Mouse (Mus musculus) intestine, postnatal 0 days (tissue): ENCODE data around the gene Rnf115. TPM values are rescaled to one million over a fixed set of nuclear protein-coding genes. Genes with fewer than 3 reads are reported as not detected.

Experiments
- ATAC-seq: fragments of 200-750 bp; cut with Nextera tagmentation; 2 replicates; pipeline ENCODE4 v1.8.0; 2017; ENCODE audit warnings: mild to moderate bottlenecking, moderate TSS enrichment, moderate library complexity
- H3K27ac ChIP-seq: fragments of 300-500 bp; sonication (generic); 2 replicates; pipeline ENCODE4 v1.5.1; 2014; ENCODE audit warnings: mild to moderate bottlenecking, low read depth, low read length, moderate library complexity
- H3K27me3 ChIP-seq: fragments of 300-500 bp; sonication (generic); replicated peaks from 2 replicates; pipeline ENCODE4 v1.6.1; 2014; ENCODE audit warnings: low read length, mixed read lengths; ENCODE audit not compliant: control insufficient read depth, insufficient read depth
- H3K36me3 ChIP-seq: fragments of 300-500 bp; sonication (generic); 2 replicates; pipeline ENCODE4 v1.6.1; 2014; ENCODE audit warnings: mild to moderate bottlenecking, moderate library complexity; ENCODE audit not compliant: control insufficient read depth, insufficient read depth
- H3K4me1 ChIP-seq: fragments of 300-500 bp; sonication (generic); replicated peaks from 2 replicates; pipeline ENCODE4 v1.6.1; 2014; ENCODE audit warnings: antibody characterized with exemption, low read length, mixed read lengths; ENCODE audit not compliant: control insufficient read depth, insufficient read depth
- H3K4me2 ChIP-seq: fragments of 300-500 bp; sonication (generic); replicated peaks from 2 replicates; pipeline ENCODE4 v1.6.1; 2014; ENCODE audit warnings: low read depth, mild to moderate bottlenecking, moderate library complexity
- H3K4me3 ChIP-seq: fragments of 300-500 bp; sonication (generic); 2 replicates; pipeline ENCODE4 v1.5.1; 2014; ENCODE audit warnings: low read depth, low read length
- H3K9ac ChIP-seq: fragments of 300-500 bp; sonication (generic); 2 replicates; pipeline ENCODE4 v1.6.1; 2014; ENCODE audit warnings: mild to moderate bottlenecking, low read depth, low read length
- H3K9me3 ChIP-seq: fragments of 300-500 bp; sonication (generic); 2 replicates; pipeline ENCODE4 v1.6.1; 2016; ENCODE audit warnings: mixed run types; ENCODE audit not compliant: control insufficient read depth
- CTCF ChIP-seq: sonication (generic); IDR thresholded peaks from 2 replicates; pipeline ENCODE4 v1.5.1; 2016; ENCODE audit warnings: low read depth, mild to moderate bottlenecking, control low read depth, antibody characterized with exemption, moderate library complexity
- WGBS: fragments of 180-500 bp; shearing (Covaris S2); extraction: QIAGEN DNeasy Blood & Tissue Kit; methylation state at CpG from one replicate; pipeline ENCODE4 v1.1.7; 2014; 5-methylcytosine and 5-hydroxymethylcytosine counted together
- polyA plus RNA-seq: library from polyadenylated mRNA; unstranded; fragments of >200 nt; fragmentation: Nextera tagmentation; extraction: Ambion mirVana; gene quantifications from 2 replicates; pipeline ENCODE4 v1.2.1, GENCODE M21; 2015

The Rnf115 gene
- polyA plus RNA-seq, 1 experiment from 2014 or later = 58.7 TPM

DNA sequence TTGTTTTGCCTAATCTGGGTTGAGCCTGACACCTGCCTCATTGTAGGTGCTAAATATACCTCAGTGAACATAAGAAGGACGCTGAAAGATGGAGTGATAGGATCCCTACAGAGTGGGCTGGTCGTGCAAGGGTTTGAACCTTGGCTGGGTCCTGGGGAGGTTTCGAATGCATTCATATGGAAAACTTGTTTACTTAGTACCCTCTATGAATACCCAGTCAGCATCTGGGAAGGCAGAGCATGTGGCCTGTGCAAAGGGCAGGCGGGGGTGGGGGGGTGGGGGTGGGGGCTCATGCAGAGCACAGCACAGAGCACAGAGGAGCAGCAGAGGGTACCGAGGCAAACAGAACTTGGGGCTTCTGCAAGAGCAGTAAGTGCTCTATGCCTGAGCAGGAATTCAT is 105.5 kb downstream of the Rnf115 start:
- H3K4me1 ChIP-seq = 0 out of 2 replicates have a peak, but pooled peaks cover 4% of the 10 kb centered on the region
- no peak for ATAC-seq
- no peaks in the 10 kb centered on the region for H3K36me3 ChIP-seq
- H3K9ac ChIP-seq = no peak overlapping the region
- no peak for TF ChIP-seq CTCF
- H3K4me2 ChIP-seq = 0 out of 2 replicates have a peak overlapping the region, but pooled peaks have one; percentile 37
- no peak overlapping the region for H3K4me3 ChIP-seq
- H3K9me3 ChIP-seq = no peaks in the 10 kb centered on the region
- WGBS = 61% methylated on average over 5 of the region's 5 CpGs
- H3K27me3 ChIP-seq = no peaks in the 10 kb centered on the region
- H3K27ac ChIP-seq = no peak overlapping the region

DNA sequence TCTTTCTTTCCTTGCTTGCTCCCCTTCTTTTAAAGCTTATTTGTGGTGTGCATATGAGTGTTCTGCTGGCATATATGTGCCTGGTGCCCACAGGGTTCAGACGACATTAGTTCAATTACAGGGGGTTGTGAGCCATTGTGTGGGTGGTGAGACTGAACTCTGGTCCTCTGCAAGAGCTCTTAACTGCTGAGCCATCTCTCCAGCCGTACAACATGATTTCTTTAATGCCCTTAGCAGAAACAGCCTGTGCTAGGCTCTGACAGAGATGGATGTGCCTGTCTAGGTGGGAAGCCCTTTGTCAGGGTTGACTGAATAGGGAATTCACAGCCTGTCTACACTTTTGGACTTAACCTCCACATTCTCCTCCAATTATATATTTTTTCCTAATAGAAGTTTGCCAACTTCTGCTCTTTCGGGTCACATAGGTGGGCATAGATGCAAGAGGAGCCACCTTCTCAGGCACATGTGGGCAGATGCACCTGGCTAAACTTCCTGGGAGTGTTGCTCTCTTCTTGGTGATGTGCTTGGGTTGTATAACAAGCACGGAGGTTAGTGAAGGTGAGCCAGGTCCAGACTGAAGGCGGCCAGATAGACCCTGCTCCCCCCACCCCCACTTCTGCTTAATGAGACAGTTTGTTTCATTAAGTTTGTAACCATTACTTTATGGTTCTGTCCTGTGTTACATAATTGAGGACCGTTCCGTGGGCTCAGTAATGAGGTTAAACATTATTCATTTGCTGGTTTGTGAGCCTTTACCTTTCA is 107.3 kb downstream of the Rnf115 start:
- Histone ChIP-seq H3K9ac (no peak overlapping the region), H3K27me3 (no peaks in the 10 kb centered on the region), H3K36me3 (no peaks in the 10 kb centered on the region), H3K9me3 (no peaks in the 10 kb centered on the region), H3K27ac (no peak overlapping the region), H3K4me3 (no peak overlapping the region), H3K4me1 (0 out of 2 replicates have a peak, but pooled peaks cover under 1% of the 10 kb centered on the region), H3K4me2 (no peak overlapping the region)
- 62% methylated on average over 7 of the region's 7 CpGs for WGBS
- no peak for ATAC-seq
- no peak for TF ChIP-seq CTCF

DNA sequence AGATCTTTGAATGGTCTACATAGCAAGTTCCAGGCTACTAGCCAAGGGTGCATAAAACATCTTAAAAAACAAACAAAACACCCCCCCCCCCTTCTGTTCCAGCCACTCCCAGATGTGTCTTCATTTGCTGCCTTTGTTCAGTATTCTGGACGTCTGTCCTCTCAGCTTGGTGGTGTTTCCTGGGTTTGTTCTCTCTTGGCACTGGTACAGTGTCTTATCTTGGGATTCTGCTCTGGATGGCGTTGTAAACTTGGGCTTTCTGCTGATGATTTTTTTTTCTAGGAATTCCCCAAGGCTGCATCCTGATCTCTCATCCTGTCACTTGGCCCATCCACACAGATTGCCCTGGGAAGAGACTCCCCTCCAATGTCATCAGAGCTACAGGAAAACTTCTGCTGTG is 109.0 kb downstream of the Rnf115 start:
- Histone ChIP-seq H3K4me1 (no peaks in the 10 kb centered on the region), H3K4me2 (no peak overlapping the region), H3K27me3 (no peaks in the 10 kb centered on the region), H3K4me3 (no peak overlapping the region), H3K27ac (no peak overlapping the region), H3K36me3 (no peaks in the 10 kb centered on the region), H3K9me3 (no peaks in the 10 kb centered on the region), H3K9ac (no peak overlapping the region)
- no peak for TF ChIP-seq CTCF
- 16% methylated on average over 2 of the region's 2 CpGs for WGBS
- no peak for ATAC-seq

DNA sequence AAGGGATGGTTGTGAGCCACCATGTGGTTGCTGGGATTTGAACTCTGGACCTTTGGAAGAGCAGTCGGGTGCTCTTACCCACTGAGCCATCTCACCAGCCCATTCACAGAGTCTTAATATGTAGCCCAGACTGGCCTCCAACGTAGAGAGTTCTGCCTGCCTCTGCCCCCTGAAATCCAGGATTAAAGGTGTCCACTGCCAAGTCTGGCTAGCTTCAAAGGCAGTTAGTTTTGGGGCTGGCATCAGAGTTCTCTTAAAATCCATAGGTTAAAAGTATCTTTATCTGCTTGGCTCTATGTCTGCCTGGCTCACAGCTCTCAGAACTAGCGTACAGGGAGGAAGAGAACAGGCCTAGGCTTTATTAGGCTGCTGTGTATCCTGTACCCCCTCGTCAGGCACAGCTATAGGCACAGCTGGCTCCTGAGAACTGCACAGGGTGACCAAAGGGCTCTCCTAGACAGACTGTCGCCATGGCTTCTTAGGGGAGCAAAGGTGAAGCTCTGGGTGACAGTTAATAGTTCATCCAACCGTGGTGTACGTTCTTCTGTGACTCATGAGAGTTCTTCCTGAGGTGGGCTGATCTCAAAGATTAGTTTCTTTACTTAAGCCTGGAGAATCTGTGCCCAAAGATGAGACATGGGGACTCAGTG is 111.7 kb downstream of the Rnf115 start:
- ATAC-seq = peak; percentile 90
- no peaks in the 10 kb centered on the region for H3K4me1 ChIP-seq
- H3K27ac ChIP-seq = 0 out of 2 replicates have a peak overlapping the region, but pooled peaks have one; percentile 41
- H3K9me3 ChIP-seq = no peaks in the 10 kb centered on the region
- H3K4me2 ChIP-seq = no peak overlapping the region
- no peaks in the 10 kb centered on the region for H3K27me3 ChIP-seq
- no peak for TF ChIP-seq CTCF
- no peaks in the 10 kb centered on the region for H3K36me3 ChIP-seq
- WGBS = 45% methylated on average over 7 of the region's 7 CpGs
- no peak overlapping the region for H3K4me3 ChIP-seq
- H3K9ac ChIP-seq = no peak overlapping the region

Other genes with a start within 250 kb of the Rnf115 start
- 0.07 TPM in 1 of 2 replicates, not detected in the other for gene Hfe2, start 202.5 kb upstream of the Rnf115 start, polyA plus RNA-seq
- 244 and 254 TPM in 2 replicates for gene Txnip, start 169.7 kb upstream of the Rnf115 start, polyA plus RNA-seq
- gene Gm16253, start 150.7 kb upstream of the Rnf115 start, polyA plus RNA-seq = 0.31 and 0.41 TPM in 2 replicates
- gene Polr3gl, start 133.5 kb upstream of the Rnf115 start, polyA plus RNA-seq = 16.4 and 18.7 TPM in 2 replicates
- gene Ankrd34a, start 131.0 kb upstream of the Rnf115 start, polyA plus RNA-seq = 0.92 and 1.3 TPM in 2 replicates
- gene Lix1l, start 126.5 kb upstream of the Rnf115 start, polyA plus RNA-seq = 2.2 and 2.4 TPM in 2 replicates
- gene Rbm8a, start 97.7 kb upstream of the Rnf115 start, polyA plus RNA-seq = 72.7 and 73.8 TPM in 2 replicates
- 33.2 and 36.8 TPM in 2 replicates for gene Pex11b, start 92.3 kb upstream of the Rnf115 start, polyA plus RNA-seq
- not detected in 2 replicates for gene Gm42957, start 92.2 kb upstream of the Rnf115 start, polyA plus RNA-seq
- gene Itga10, start 82.1 kb upstream of the Rnf115 start, polyA plus RNA-seq = 0.17 and 0.21 TPM in 2 replicates
- 0.22 and 0.29 TPM in 2 replicates for gene Ankrd35, start 57.5 kb upstream of the Rnf115 start, polyA plus RNA-seq
- gene Pias3, start 31.3 kb upstream of the Rnf115 start, polyA plus RNA-seq = 15.2 and 16.1 TPM in 2 replicates
- gene Nudt17, start 19.1 kb upstream of the Rnf115 start, polyA plus RNA-seq = 2.2 and 2.8 TPM in 2 replicates
- 19.7 and 20.5 TPM in 2 replicates for gene Polr3c, start within 50 bp of the Rnf115 start, polyA plus RNA-seq
- 224 and 258 TPM in 2 replicates for gene Pdzk1, start 101.6 kb downstream of the Rnf115 start, polyA plus RNA-seq
- 0.66 and 0.84 TPM in 2 replicates for gene Cd160, start 101.7 kb downstream of the Rnf115 start, polyA plus RNA-seq
- gene Gja5, start 177.0 kb downstream of the Rnf115 start, polyA plus RNA-seq = 5.3 and 6.6 TPM in 2 replicates
- gene Gpr89, start 177.7 kb downstream of the Rnf115 start, polyA plus RNA-seq = 76.6 and 84.7 TPM in 2 replicates
- 0.03 and 0.04 TPM in 2 replicates for gene Gja8, start 198.4 kb downstream of the Rnf115 start, polyA plus RNA-seq